29 mouse cellular contexts compared by ENCODE assay signal in genomic region chr3:99512250-99512649, GRCm38 (mm10).
"Had no signal": no experiment of that assay in that cellular context is flagged by ENCODE, and none has a peak within 500 bp of the region (broad histone marks: within the 10 kb centered on the region; RNA-seq: fewer than 3 reads in every experiment).

No protein-coding gene starts in this region.

- H3K9me3 ChIP-seq: embryonic facial prominence, embryonic 10.5 days; embryonic facial prominence, embryonic 12.5 days; embryonic facial prominence, embryonic 13.5 days; embryonic facial prominence, embryonic 15.5 days; forebrain, embryonic 10.5 days; forebrain, embryonic 12.5 days; forebrain, embryonic 13.5 days; forebrain, embryonic 15.5 days had no signal

- H3K4me2 ChIP-seq: embryonic facial prominence, embryonic 12.5 days; embryonic facial prominence, embryonic 13.5 days; embryonic facial prominence, embryonic 15.5 days; forebrain, embryonic 12.5 days; forebrain, embryonic 13.5 days; forebrain, embryonic 15.5 days had no signal

- H3K4me1 ChIP-seq: embryonic facial prominence, embryonic 10.5 days; embryonic facial prominence, embryonic 12.5 days; embryonic facial prominence, embryonic 13.5 days; embryonic facial prominence, embryonic 15.5 days; forebrain, embryonic 10.5 days; forebrain, embryonic 12.5 days; forebrain, embryonic 13.5 days; forebrain, embryonic 15.5 days had no signal

- ATAC-seq: forebrain, embryonic 13.5 days; forebrain, embryonic 14.5 days; forebrain, embryonic 15.5 days; forebrain, embryonic 16.5 days; forebrain, postnatal 0 days had no signal

- H3K27ac ChIP-seq: embryonic facial prominence, embryonic 10.5 days; embryonic facial prominence, embryonic 12.5 days; embryonic facial prominence, embryonic 13.5 days; embryonic facial prominence, embryonic 15.5 days; forebrain, embryonic 10.5 days; forebrain, embryonic 12.5 days; forebrain, embryonic 13.5 days; forebrain, embryonic 15.5 days; gastrocnemius, adult 2 months; heart, adult 2 months had no signal

- H3K4me3 ChIP-seq: embryonic facial prominence, embryonic 10.5 days; embryonic facial prominence, embryonic 12.5 days; embryonic facial prominence, embryonic 13.5 days; embryonic facial prominence, embryonic 15.5 days; erythroblast, embryonic 14.5 days; forebrain, embryonic 10.5 days; forebrain, embryonic 12.5 days; forebrain, embryonic 13.5 days; forebrain, embryonic 15.5 days; gastrocnemius, adult 2 months; heart, adult 2 months had no signal

- DNase-seq: cerebellum, adult 2 months; cerebellum, adult 8-10 months; cerebellum, adult 9-10 months; cerebellum, adult 9-11 months; cerebellum, postnatal 10 days; cerebellum, postnatal 14 days; cerebellum, postnatal 25 days; cerebellum, postnatal 36 days; embryo, embryonic 11 days; forebrain, postnatal 0 days; gastrocnemius, adult 2 months; gastrocnemius, postnatal 10 days; gastrocnemius, postnatal 14 days; gastrocnemius, postnatal 25 days; gastrocnemius, postnatal 36 days; heart, adult 11 months; heart, adult 18-20 months; heart, adult 2 months had no signal

- H3K9ac ChIP-seq: embryonic facial prominence, embryonic 12.5 days; embryonic facial prominence, embryonic 13.5 days; embryonic facial prominence, embryonic 15.5 days; forebrain, embryonic 12.5 days; forebrain, embryonic 13.5 days; forebrain, embryonic 15.5 days; forebrain, postnatal 0 days had no signal

- H3K36me3 ChIP-seq: embryonic facial prominence, embryonic 10.5 days; embryonic facial prominence, embryonic 12.5 days; embryonic facial prominence, embryonic 13.5 days; embryonic facial prominence, embryonic 15.5 days; forebrain, embryonic 10.5 days; forebrain, embryonic 12.5 days; forebrain, embryonic 15.5 days had no signal

- H3K27me3 ChIP-seq: embryonic facial prominence, embryonic 12.5 days; embryonic facial prominence, embryonic 13.5 days; embryonic facial prominence, embryonic 15.5 days; forebrain, embryonic 12.5 days; forebrain, embryonic 13.5 days; forebrain, embryonic 15.5 days had no signal
